Mouse (Mus musculus): Measurements from ENCODE around the gene Dchs2.

Gene Dchs2

GRCm38 (mm10) chr3:83250001-83250545 lies 122.3 kb downstream of the Dchs2 start:
- DNase-seq (ENCODE audit: extremely low spot score, low spot score) = no peak

- DNase-seq (ENCODE audit: extremely low spot score, low spot score) = no peak
Measured at GRCm38 (mm10) chr3:83251899-83252298, 124.2 kb downstream of the Dchs2 start.

GRCm38 (mm10) chr3:83259421-83259820 lies 131.7 kb downstream of the Dchs2 start:
- DNase-seq (ENCODE audit: extremely low spot score, low spot score) = no peak

GRCm38 (mm10) chr3:83266009-83266408 lies 138.3 kb downstream of the Dchs2 start:
- no peak for DNase-seq (ENCODE audit: extremely low spot score, low spot score)

- DNase-seq (ENCODE audit: extremely low spot score, low spot score) = no peak
Measured at GRCm38 (mm10) chr3:83270228-83270627, 142.5 kb downstream of the Dchs2 start.

GRCm38 (mm10) chr3:83270982-83271381 lies 143.2 kb downstream of the Dchs2 start:
- no peak for DNase-seq (ENCODE audit: extremely low spot score, low spot score)

GRCm38 (mm10) chr3:83273555-83274244 lies 146.0 kb downstream of the Dchs2 start:
- DNase-seq (ENCODE audit: extremely low spot score, low spot score) = peak; percentile 65

GRCm38 (mm10) chr3:83275703-83276102 lies 148.0 kb downstream of the Dchs2 start:
- no peak for DNase-seq (ENCODE audit: extremely low spot score, low spot score)

GRCm38 (mm10) chr3:83283882-83284281 lies 156.1 kb downstream of the Dchs2 start:
- DNase-seq (ENCODE audit: extremely low spot score, low spot score) = no peak

- peak; percentile 69 for DNase-seq (ENCODE audit: extremely low spot score, low spot score)
Measured at GRCm38 (mm10) chr3:83286975-83287405, 159.2 kb downstream of the Dchs2 start.

GRCm38 (mm10) chr3:83288118-83288840 lies 160.5 kb downstream of the Dchs2 start:
- DNase-seq (ENCODE audit: extremely low spot score, low spot score) = peak; percentile 19

GRCm38 (mm10) chr3:83290482-83290881 lies 162.7 kb downstream of the Dchs2 start:
- DNase-seq (ENCODE audit: extremely low spot score, low spot score) = no peak

GRCm38 (mm10) chr3:83290953-83291352 lies 163.2 kb downstream of the Dchs2 start:
- no peak for DNase-seq (ENCODE audit: extremely low spot score, low spot score)

GRCm38 (mm10) chr3:83299783-83300382 lies 172.1 kb downstream of the Dchs2 start:
- DNase-seq (ENCODE audit: extremely low spot score, low spot score) = no peak

- peak; percentile 17 for DNase-seq (ENCODE audit: extremely low spot score, low spot score)
Measured at GRCm38 (mm10) chr3:83303876-83304275, 176.1 kb downstream of the Dchs2 start.

GRCm38 (mm10) chr3:83345928-83346327 lies 218.2 kb downstream of the Dchs2 start:
- DNase-seq (ENCODE audit: extremely low spot score, low spot score) = no peak

- DNase-seq (ENCODE audit: extremely low spot score, low spot score) = no peak
Measured at GRCm38 (mm10) chr3:83368500-83369068, 240.8 kb downstream of the Dchs2 start.

GRCm38 (mm10) chr3:83369871-83370270 lies 242.1 kb downstream of the Dchs2 start:
- no peak for DNase-seq (ENCODE audit: extremely low spot score, low spot score)

- DNase-seq (ENCODE audit: extremely low spot score, low spot score) = no peak
Measured at GRCm38 (mm10) chr3:83374333-83374732, 246.6 kb downstream of the Dchs2 start.

GRCm38 (mm10) chr3:83376834-83377233 lies 249.1 kb downstream of the Dchs2 start:
- no peak for DNase-seq (ENCODE audit: extremely low spot score, low spot score)
